Mouse (Mus musculus): ENCODE data around the gene Susd1.
"Not testable (repeated sequence)": the region's sequence is repeated elsewhere in the genome, so short reads cannot be mapped to it uniquely, and the experiment has no call there.

The Susd1 gene

GRCm38 (mm10) chr4:59318602-59319001, 119.8 kb downstream of the Susd1 start:
- no peak for DNase-seq

- no peak for DNase-seq
Observed at GRCm38 (mm10) chr4:59315553-59316405, 122.7 kb downstream of the Susd1 start.

GRCm38 (mm10) chr4:59314939-59315552, 123.4 kb downstream of the Susd1 start:
- no peak for DNase-seq

- no peak for DNase-seq
Observed at GRCm38 (mm10) chr4:59312945-59313344, 125.5 kb downstream of the Susd1 start.

- no peak for DNase-seq
Observed at GRCm38 (mm10) chr4:59310590-59310989, 127.8 kb downstream of the Susd1 start.

GRCm38 (mm10) chr4:59307841-59308589, 130.4 kb downstream of the Susd1 start:
- DNase-seq = no peak

- no peak for DNase-seq
Observed at GRCm38 (mm10) chr4:59302387-59302786, 136.0 kb downstream of the Susd1 start.

- no peak for DNase-seq
Observed at GRCm38 (mm10) chr4:59301025-59301815, 137.2 kb downstream of the Susd1 start.

GRCm38 (mm10) chr4:59298719-59299496, 139.5 kb downstream of the Susd1 start:
- no peak for DNase-seq

- DNase-seq = no peak
Observed at GRCm38 (mm10) chr4:59295127-59295526, 143.3 kb downstream of the Susd1 start.

GRCm38 (mm10) chr4:59294661-59295060, 143.8 kb downstream of the Susd1 start:
- no peak for DNase-seq

GRCm38 (mm10) chr4:59291914-59292718, 146.3 kb downstream of the Susd1 start:
- no peak for DNase-seq

GRCm38 (mm10) chr4:59290972-59291576, 147.4 kb downstream of the Susd1 start:
- DNase-seq = no peak

GRCm38 (mm10) chr4:59287103-59287502, 151.3 kb downstream of the Susd1 start:
- DNase-seq = no peak

- DNase-seq = not testable (repeated sequence)
Observed at GRCm38 (mm10) chr4:59286351-59286750, 152.1 kb downstream of the Susd1 start.

GRCm38 (mm10) chr4:59282699-59283487, 155.5 kb downstream of the Susd1 start:
- DNase-seq = no peak

GRCm38 (mm10) chr4:59282137-59282536, 156.3 kb downstream of the Susd1 start:
- DNase-seq = no peak

GRCm38 (mm10) chr4:59280876-59281275, 157.6 kb downstream of the Susd1 start:
- DNase-seq = no peak

- DNase-seq = no peak
Observed at GRCm38 (mm10) chr4:59279111-59279510, 159.3 kb downstream of the Susd1 start.

- no peak for DNase-seq
Observed at GRCm38 (mm10) chr4:59278410-59278809, 160.0 kb downstream of the Susd1 start.

All from kidney, adult 18-20 months (tissue).